Mouse (Mus musculus): Measurements from ENCODE around the gene Elf2.
A peak's percentile ranks its signal among the peaks of the same experiment; 100 is the strongest.

DNA sequence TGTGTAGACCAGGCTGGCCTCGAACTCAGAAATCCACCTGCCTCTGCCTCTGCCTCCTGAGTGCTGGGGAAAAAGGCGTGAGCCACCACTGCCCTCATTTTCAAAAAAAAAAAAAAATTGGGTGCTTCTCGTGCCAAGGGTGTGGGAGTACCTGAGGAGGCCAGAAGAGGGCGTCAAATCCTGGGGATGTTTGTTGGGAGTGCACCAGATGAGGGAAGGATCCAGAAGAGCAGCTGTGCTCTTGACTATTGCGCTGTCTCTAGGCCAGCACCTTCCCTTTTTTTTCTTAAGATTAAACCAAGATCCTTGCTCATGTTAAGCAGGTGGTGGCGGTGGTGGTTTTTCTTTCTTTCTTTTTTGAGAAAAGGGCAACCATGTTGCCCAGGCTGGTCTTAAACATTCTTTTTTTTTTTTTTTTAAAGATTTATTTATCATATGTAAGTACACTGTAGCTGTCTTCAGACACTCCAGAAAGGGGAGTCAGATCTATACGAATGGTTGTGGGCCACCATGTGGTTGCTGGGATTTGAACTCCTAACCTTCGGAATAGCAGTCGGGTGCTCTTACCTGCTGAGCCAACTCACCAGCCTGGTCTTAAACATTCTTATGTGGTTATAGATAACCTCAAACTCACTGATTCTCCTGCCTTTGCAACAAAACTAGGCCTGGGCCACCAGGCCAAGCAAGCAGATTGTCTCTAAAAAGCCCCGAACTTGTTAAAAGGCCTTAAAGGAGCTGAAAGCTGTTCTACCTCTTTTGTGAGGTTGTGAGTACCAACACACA lies 112.2 kb downstream of the Elf2 start:
- TF ChIP-seq REST (IDR thresholded peaks at IDR 0.05; ENCODE audit: insufficient read depth, insufficient read length) (no peak), CEBPB (IDR thresholded peaks at IDR 0.05; ENCODE audit: insufficient read depth, poor library complexity, severe bottlenecking) (no peak), MYOD1 (IDR thresholded peaks at IDR 0.05; ENCODE audit: control insufficient read depth in 1 of 3, insufficient read length in 2 of 3, low read depth in 2 of 3) (no peak), POLR2A (IDR thresholded peaks at IDR 0.05; ENCODE audit: insufficient read length, low read depth) (no peak), USF1 (IDR thresholded peaks at IDR 0.05; ENCODE audit: low read depth) (no peak), POLR2AphosphoS2 (IDR thresholded peaks at IDR 0.05; ENCODE audit: insufficient read length, low read depth) (no peak), MYOG (IDR thresholded peaks at IDR 0.05; ENCODE audit: control insufficient read depth in 1 of 3, insufficient read depth in 1 of 3, insufficient read length in 2 of 3, low read depth in 2 of 3) (peak in 1 of 3 experiments; percentile 4), MAX (IDR thresholded peaks at IDR 0.05; ENCODE audit: low read depth) (no peak), E2F4 (IDR thresholded peaks at IDR 0.05; ENCODE audit: insufficient read depth) (no peak)
